Mouse (Mus musculus) liver, embryonic 14.5 days (tissue): Measurements from ENCODE around the gene Stk40. TPM values are rescaled to one million over a fixed set of nuclear protein-coding genes. Genes with fewer than 3 reads are reported as not detected.
A peak's percentile ranks its signal among the peaks of the same experiment; 100 is the strongest.

Experiments
- ATAC-seq: fragments of 200-750 bp; cut with Nextera tagmentation; 2 replicates; pipeline ENCODE4 v1.8.0; 2017; ENCODE audit warnings: moderate number of reproducible peaks, mild to moderate bottlenecking, moderate library complexity; ENCODE audit not compliant: insufficient read depth
- DNase-seq, 3 experiments: peaks; one replicate each; pipeline ENCODE4 v3.0.0-alpha.2; 2012 to 2013; ENCODE audit warnings: low read depth in 3 of 3, low spot score in 3 of 3
- H3K27ac ChIP-seq: fragments of 300-500 bp; sonication (generic); 2 replicates; pipeline ENCODE4 v1.5.1; 2014; ENCODE audit warnings: moderate library complexity, mild to moderate bottlenecking, control low read depth, inconsistent platforms
- H3K27me3 ChIP-seq: fragments of 300-500 bp; sonication (generic); 2 replicates; pipeline ENCODE4 v1.6.1; 2014; ENCODE audit warnings: mild to moderate bottlenecking, low read length, moderate library complexity; ENCODE audit not compliant: control insufficient read depth, insufficient read depth
- H3K36me3 ChIP-seq: fragments of 300-500 bp; sonication (generic); replicated peaks from 2 replicates; pipeline ENCODE4 v1.6.1; 2014; ENCODE audit warnings: low read depth; ENCODE audit not compliant: control insufficient read depth, insufficient read depth
- H3K4me1 ChIP-seq, 2 experiments: fragments of 200-500 bp in 1 of 2; fragments of 300-500 bp in 1 of 2; sonication (generic) in 1 of 2; replicated peaks; 2 replicates each; pipeline ENCODE4 v1.6.1; 2012 to 2014; ENCODE audit warnings: antibody characterized with exemption in 1 of 2, inconsistent platforms in 1 of 2, low read length in 1 of 2; ENCODE audit not compliant: control insufficient read depth in 2 of 2, insufficient read depth in 2 of 2
- H3K4me2 ChIP-seq: fragments of 300-500 bp; sonication (generic); 2 replicates; pipeline ENCODE4 v1.6.1; 2014; ENCODE audit warnings: low read depth, mild to moderate bottlenecking, control low read depth, moderate library complexity
- H3K4me3 ChIP-seq, 2 experiments: fragments of 200-500 bp in 1 of 2; fragments of 300-500 bp in 1 of 2; sonication (generic) in 1 of 2; 2 replicates each; pipeline ENCODE4 v1.5.1; 2012 to 2014; ENCODE audit warnings: low read depth in 2 of 2, low read length in 2 of 2, mild to moderate bottlenecking in 2 of 2, control low read depth in 1 of 2, inconsistent platforms in 1 of 2, moderate library complexity in 1 of 2; ENCODE audit not compliant: insufficient read depth in 1 of 2
- H3K9ac ChIP-seq: fragments of 300-500 bp; sonication (generic); replicated peaks from 2 replicates; pipeline ENCODE4 v1.6.1; 2014; ENCODE audit warnings: mild to moderate bottlenecking, control low read depth, moderate library complexity
- H3K9me3 ChIP-seq: fragments of 300-500 bp; sonication (generic); 2 replicates; pipeline ENCODE4 v1.6.1; 2016; ENCODE audit warnings: low read length, mixed read lengths; ENCODE audit not compliant: control insufficient read depth
- CTCF ChIP-seq: IDR thresholded peaks from 2 replicates; pipeline ENCODE4 v1.5.1; 2016; ENCODE audit warnings: antibody characterized with exemption, low read depth, control low read depth
- EP300 ChIP-seq: IDR thresholded peaks from 2 replicates; pipeline ENCODE4 v1.6.1; 2016; ENCODE audit warnings: antibody characterized with exemption, low read depth
- WGBS: fragments of 180-500 bp; shearing (Covaris S2); extraction: QIAGEN DNeasy Blood & Tissue Kit; methylation state at CpG from one replicate; pipeline ENCODE4 v1.1.7; 2014; ENCODE audit not compliant: insufficient replicate concordance; 5-methylcytosine and 5-hydroxymethylcytosine counted together
- polyA plus RNA-seq, 2 experiments: library from polyadenylated mRNA; depleted of rRNA in 1 of 2; stranded (reverse) in 1 of 2; unstranded in 1 of 2; fragments of >200 nt; fragmentation: Nextera tagmentation in 1 of 2; extraction: Ambion mirVana in 1 of 2; gene quantifications; 2 replicates each; pipeline versions ENCODE4 v1.2.1 to v1.2.3; 2012 to 2014

Gene Stk40
- polyA plus RNA-seq, 2 experiments, result 4.3 to 9.0 TPM

GRCm38 (mm10) chr4:126079266-126079665 is 24.5 kb upstream of the Stk40 start:
- Histone ChIP-seq H3K4me1 (no peaks in the 10 kb centered on the region), H3K27me3 (no peaks in the 10 kb centered on the region), H3K4me2 (no peak overlapping the region), H3K36me3 (no peaks in the 10 kb centered on the region), H3K4me3 (no peak overlapping the region), H3K9me3 (no peaks in the 10 kb centered on the region), H3K27ac (no peak overlapping the region), H3K9ac (no peak overlapping the region)
- no peak for ATAC-seq
- DNase-seq, result no peak
- 61% methylated on average over 4 of the region's 4 CpGs for WGBS
- TF ChIP-seq EP300 (no peak), CTCF (no peak)

GRCm38 (mm10) chr4:126081601-126082000 is 22.2 kb upstream of the Stk40 start:
- Histone ChIP-seq H3K27me3 (no peaks in the 10 kb centered on the region), H3K36me3 (no peaks in the 10 kb centered on the region), H3K9me3 (no peaks in the 10 kb centered on the region), H3K4me2 (no peak overlapping the region), H3K4me3 (no peak overlapping the region), H3K27ac (no peak overlapping the region), H3K9ac (no peak overlapping the region), H3K4me1 (no peaks in the 10 kb centered on the region)
- DNase-seq (no peak), ATAC-seq (no peak)
- TF ChIP-seq EP300 (no peak), CTCF (no peak)
- 67% methylated on average over 1 of the region's 1 CpGs for WGBS

- no peak overlapping the region for H3K27ac ChIP-seq
- no peak overlapping the region for H3K9ac ChIP-seq
- no peaks in the 10 kb centered on the region for H3K36me3 ChIP-seq
- no peaks in the 10 kb centered on the region for H3K4me1 ChIP-seq
- DNase-seq (no peak), ATAC-seq (no peak)
- WGBS, result 31% methylated on average over 9 of the region's 9 CpGs
- H3K4me3 ChIP-seq, result no peak overlapping the region
- no peaks in the 10 kb centered on the region for H3K27me3 ChIP-seq
- TF ChIP-seq EP300 (no peak), CTCF (no peak)
- no peak overlapping the region for H3K4me2 ChIP-seq
- H3K9me3 ChIP-seq, result no peaks in the 10 kb centered on the region
Observed at GRCm38 (mm10) chr4:126083021-126083420, 20.7 kb upstream of the Stk40 start.

GRCm38 (mm10) chr4:126084382-126084781 is 19.4 kb upstream of the Stk40 start:
- Histone ChIP-seq H3K27me3 (no peaks in the 10 kb centered on the region), H3K36me3 (no peaks in the 10 kb centered on the region), H3K9me3 (no peaks in the 10 kb centered on the region), H3K27ac (no peak overlapping the region), H3K4me3 (no peak overlapping the region), H3K9ac (no peak overlapping the region), H3K4me2 (no peak overlapping the region), H3K4me1 (no peaks in the 10 kb centered on the region)
- 60% methylated on average over 8 of the region's 8 CpGs for WGBS
- DNase-seq (no peak), ATAC-seq (no peak)
- TF ChIP-seq EP300, result no peak
- no peak for TF ChIP-seq CTCF

DNA sequence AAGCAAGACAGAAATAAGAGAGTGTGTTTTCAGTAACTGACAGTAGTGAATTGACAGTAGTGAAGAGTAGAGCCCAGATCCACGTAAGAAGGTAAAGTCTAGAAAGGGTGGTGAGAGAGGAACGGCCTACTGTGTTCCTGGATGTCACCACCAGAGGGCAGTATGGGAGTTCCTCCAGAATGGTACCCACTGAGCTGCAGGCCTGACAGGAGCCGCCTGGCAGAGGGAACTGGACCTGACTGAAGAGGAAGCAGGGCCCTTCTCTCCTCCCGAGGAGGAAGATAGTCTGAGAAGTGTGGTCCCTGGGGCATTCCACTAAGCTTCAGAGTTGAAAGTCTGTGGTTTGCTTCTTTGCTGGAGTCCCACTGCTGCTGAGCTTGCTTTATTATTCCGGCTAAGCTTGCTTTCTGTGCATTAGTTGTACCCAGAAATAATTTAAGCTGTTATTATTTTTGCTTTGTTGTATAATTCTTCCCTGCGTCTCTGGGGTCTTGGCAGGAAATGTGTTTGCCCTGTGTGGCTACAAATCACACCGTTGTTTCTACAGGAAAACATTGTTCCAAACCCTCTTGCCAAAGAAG is 17.7 kb upstream of the Stk40 start:
- H3K4me2 ChIP-seq, result no peak overlapping the region
- H3K27ac ChIP-seq, result no peak overlapping the region
- ATAC-seq (peak; percentile 77), DNase-seq (peak; percentile 60 to 64 (median 60))
- 17% methylated on average over 7 of the region's 7 CpGs for WGBS
- TF ChIP-seq EP300 (no peak), CTCF (peak; percentile 97)
- H3K36me3 ChIP-seq, result no peaks in the 10 kb centered on the region
- no peaks in the 10 kb centered on the region for H3K27me3 ChIP-seq
- no peak overlapping the region for H3K4me3 ChIP-seq
- no peaks in the 10 kb centered on the region for H3K9me3 ChIP-seq
- H3K9ac ChIP-seq, result no peak overlapping the region
- H3K4me1 ChIP-seq, result peaks cover 0 to 7% of the 10 kb centered on the region in 2 experiments; a peak in 2 of 4 replicates
